Mouse (Mus musculus) embryonic facial prominence, embryonic 12.5 days (tissue): Measurements from ENCODE around the gene Gm37240. TPM values are rescaled to one million over a fixed set of nuclear protein-coding genes. Genes with fewer than 3 reads are reported as not detected.
A peak's percentile ranks its signal among the peaks of the same experiment; 100 is the strongest.

Experiments used
- ATAC-seq: fragments of 200-750 bp; cut with Nextera tagmentation; 2 replicates; pipeline ENCODE4 v1.8.0; 2017; ENCODE audit not compliant: insufficient number of reproducible peaks, insufficient read depth, low FRiP score, low TSS enrichment
- H3K27ac ChIP-seq: fragments of 300-500 bp; sonication (generic); 2 replicates; pipeline ENCODE4 v1.5.1; 2016; ENCODE audit warnings: mild to moderate bottlenecking
- H3K27me3 ChIP-seq: fragments of 300-500 bp; sonication (generic); 2 replicates; pipeline ENCODE4 v1.6.1; 2016; ENCODE audit warnings: mild to moderate bottlenecking, moderate library complexity
- H3K36me3 ChIP-seq: fragments of 300-500 bp; sonication (generic); 2 replicates; pipeline ENCODE4 v1.6.1; 2016; ENCODE audit warnings: mild to moderate bottlenecking
- H3K4me1 ChIP-seq: fragments of 300-500 bp; sonication (generic); 2 replicates; pipeline ENCODE4 v1.6.1; 2016
- H3K4me2 ChIP-seq: fragments of 300-500 bp; sonication (generic); replicated peaks from 2 replicates; pipeline ENCODE4 v1.6.1; 2016; ENCODE audit warnings: mild to moderate bottlenecking, moderate library complexity
- H3K4me3 ChIP-seq: fragments of 300-500 bp; sonication (generic); 2 replicates; pipeline ENCODE4 v1.5.1; 2016; ENCODE audit warnings: mild to moderate bottlenecking
- H3K9ac ChIP-seq: fragments of 300-500 bp; sonication (generic); 2 replicates; pipeline ENCODE4 v1.6.1; 2016; ENCODE audit warnings: mild to moderate bottlenecking, moderate library complexity
- H3K9me3 ChIP-seq: fragments of 300-500 bp; sonication (generic); 2 replicates; pipeline ENCODE4 v1.6.1; 2016; ENCODE audit warnings: mild to moderate bottlenecking, moderate library complexity
- WGBS: fragments of 180-500 bp; shearing (Covaris S2); methylation state at CpG from one replicate; pipeline ENCODE4 v1.1.7; 2016; 5-methylcytosine and 5-hydroxymethylcytosine counted together
- polyA plus RNA-seq: library from polyadenylated mRNA; unstranded; fragments of >200 nt; fragmentation: Nextera tagmentation; extraction: Ambion mirVana; gene quantifications from 2 replicates; pipeline ENCODE4 v1.2.1, GENCODE M21; 2016

The Gm37240 gene
- polyA plus RNA-seq, 1 experiment from 2014 or later = 4.0 TPM

- Histone ChIP-seq H3K27ac (no peak overlapping the region), H3K4me2 (no peak overlapping the region), H3K36me3 (no peaks in the 10 kb centered on the region), H3K9ac (no peak overlapping the region), H3K4me3 (no peak overlapping the region), H3K27me3 (no peaks in the 10 kb centered on the region), H3K4me1 (no peaks in the 10 kb centered on the region), H3K9me3 (0 out of 2 replicates have a peak, but pooled peaks cover 2% of the 10 kb centered on the region)
- no peak for ATAC-seq
- 29% methylated on average over 3 of the region's 3 CpGs for WGBS
These were observed 23.3 kb downstream of the Gm37240 start for GRCm38 (mm10) chr3:85863996-85864395.

DNA sequence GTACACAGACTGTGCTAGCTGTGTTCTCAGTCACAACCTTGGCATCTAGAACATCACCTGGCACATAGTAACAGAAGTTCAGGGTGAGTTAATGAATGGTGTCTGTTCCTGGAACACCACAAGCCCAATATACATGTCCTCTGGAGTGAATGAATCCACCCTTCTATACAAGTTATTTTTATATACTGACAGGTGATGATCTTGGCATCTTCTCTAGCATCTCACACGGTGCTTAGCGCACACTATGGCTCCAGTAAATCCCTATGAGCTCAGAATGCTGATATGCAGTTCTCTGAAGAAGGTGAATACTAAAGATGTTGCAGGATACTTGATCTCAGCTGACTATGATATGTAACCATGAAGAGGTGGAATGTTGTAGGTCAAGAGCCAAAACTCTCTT, 24.4 kb downstream of the Gm37240 start:
- WGBS = 90% methylated on average over 2 of the region's 2 CpGs
- Histone ChIP-seq H3K4me3 (no peak overlapping the region), H3K36me3 (no peaks in the 10 kb centered on the region), H3K4me2 (no peak overlapping the region), H3K9ac (no peak overlapping the region), H3K9me3 (no peaks in the 10 kb centered on the region), H3K4me1 (no peaks in the 10 kb centered on the region), H3K27ac (no peak overlapping the region), H3K27me3 (no peaks in the 10 kb centered on the region)
- no peak for ATAC-seq

- Histone ChIP-seq H3K27me3 (no peaks in the 10 kb centered on the region), H3K4me1 (no peaks in the 10 kb centered on the region), H3K9ac (no peak overlapping the region), H3K4me2 (no peak overlapping the region), H3K4me3 (no peak overlapping the region), H3K9me3 (no peaks in the 10 kb centered on the region), H3K36me3 (no peaks in the 10 kb centered on the region), H3K27ac (no peak overlapping the region)
- 84% methylated on average over 5 of the region's 5 CpGs for WGBS
- no peak for ATAC-seq
These were observed 26.3 kb downstream of the Gm37240 start for GRCm38 (mm10) chr3:85860996-85861395.

- no peak overlapping the region for H3K4me3 ChIP-seq
- H3K4me1 ChIP-seq = no peaks in the 10 kb centered on the region
- no peak overlapping the region for H3K27ac ChIP-seq
- no peaks in the 10 kb centered on the region for H3K9me3 ChIP-seq
- H3K4me2 ChIP-seq = no peak overlapping the region
- no peaks in the 10 kb centered on the region for H3K36me3 ChIP-seq
- WGBS = 72% methylated on average over 6 of the region's 6 CpGs
- H3K27me3 ChIP-seq = no peaks in the 10 kb centered on the region
- no peak overlapping the region for H3K9ac ChIP-seq
- ATAC-seq = no peak
These were observed 28.0 kb downstream of the Gm37240 start for GRCm38 (mm10) chr3:85859311-85859710.

- ATAC-seq = no peak
- H3K9me3 ChIP-seq = no peaks in the 10 kb centered on the region
- H3K36me3 ChIP-seq = no peaks in the 10 kb centered on the region
- 0 out of 2 replicates have a peak overlapping the region, but pooled peaks have one; percentile 8 for H3K27ac ChIP-seq
- H3K4me3 ChIP-seq = no peak overlapping the region
- no peaks in the 10 kb centered on the region for H3K27me3 ChIP-seq
- H3K9ac ChIP-seq = no peak overlapping the region
- no peaks in the 10 kb centered on the region for H3K4me1 ChIP-seq
- 54% methylated on average over 11 of the region's 11 CpGs for WGBS
- H3K4me2 ChIP-seq = no peak overlapping the region
These were observed 28.9 kb downstream of the Gm37240 start for GRCm38 (mm10) chr3:85858140-85859135.

- no peak for ATAC-seq
- Histone ChIP-seq H3K4me1 (no peaks in the 10 kb centered on the region), H3K36me3 (no peaks in the 10 kb centered on the region), H3K27me3 (no peaks in the 10 kb centered on the region), H3K4me3 (no peak overlapping the region), H3K9ac (no peak overlapping the region), H3K27ac (no peak overlapping the region), H3K4me2 (no peak overlapping the region), H3K9me3 (no peaks in the 10 kb centered on the region)
- 45% methylated on average over 4 of the region's 4 CpGs for WGBS
These were observed 30.2 kb downstream of the Gm37240 start for GRCm38 (mm10) chr3:85857083-85857482.

DNA sequence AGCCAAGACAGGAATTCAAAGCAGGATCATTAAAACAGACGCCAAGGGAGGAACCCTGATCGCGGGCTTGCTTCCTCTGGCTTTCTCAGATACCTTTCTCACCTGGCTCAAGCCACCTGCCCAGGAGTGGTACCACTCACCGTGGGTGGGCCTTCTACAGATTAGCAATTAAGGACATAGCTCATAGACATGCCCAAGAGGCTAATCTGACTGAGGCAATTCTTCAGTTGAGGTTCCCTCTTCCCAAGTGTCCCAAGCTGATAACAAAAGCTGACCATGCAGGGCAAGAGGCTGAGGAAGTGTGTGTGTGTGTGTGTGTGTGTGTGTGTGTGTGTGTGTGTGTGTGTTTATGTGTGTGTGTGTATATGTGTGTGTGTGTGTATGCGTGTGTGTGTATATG, 31.4 kb downstream of the Gm37240 start:
- 80% methylated on average over 5 of the region's 5 CpGs for WGBS
- Histone ChIP-seq H3K9me3 (no peaks in the 10 kb centered on the region), H3K4me3 (no peak overlapping the region), H3K27ac (no peak overlapping the region), H3K9ac (no peak overlapping the region), H3K36me3 (no peaks in the 10 kb centered on the region), H3K4me1 (no peaks in the 10 kb centered on the region), H3K4me2 (no peak overlapping the region), H3K27me3 (no peaks in the 10 kb centered on the region)
- ATAC-seq = no peak

DNA sequence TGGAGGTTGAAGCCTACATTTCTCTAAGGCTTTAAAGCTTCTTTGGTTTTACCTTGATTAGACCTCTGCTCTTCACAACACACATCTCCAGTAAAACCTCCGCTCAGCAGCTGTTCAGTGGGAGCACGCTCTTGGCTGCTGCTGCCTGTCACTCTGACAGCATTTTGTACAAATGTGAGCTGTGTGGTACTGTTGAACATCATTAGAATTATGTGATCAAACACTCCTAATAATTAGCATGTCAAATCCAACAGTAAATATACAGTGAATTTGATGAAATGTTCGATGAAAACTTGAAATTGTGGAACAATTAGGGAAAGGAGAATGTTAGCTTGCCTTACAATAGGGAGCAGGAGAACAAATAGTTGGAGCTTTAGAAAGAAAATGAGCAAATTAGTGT, 32.3 kb downstream of the Gm37240 start:
- WGBS = 84% methylated on average over 3 of the region's 3 CpGs
- no peak overlapping the region for H3K9ac ChIP-seq
- no peak for ATAC-seq
- no peaks in the 10 kb centered on the region for H3K27me3 ChIP-seq
- no peaks in the 10 kb centered on the region for H3K36me3 ChIP-seq
- no peak overlapping the region for H3K4me3 ChIP-seq
- H3K27ac ChIP-seq = no peak overlapping the region
- H3K4me2 ChIP-seq = no peak overlapping the region
- H3K9me3 ChIP-seq = no peaks in the 10 kb centered on the region
- H3K4me1 ChIP-seq = no peaks in the 10 kb centered on the region

GRCm38 (mm10) chr3:85854143-85854542, 33.2 kb downstream of the Gm37240 start:
- 87% methylated on average over 6 of the region's 6 CpGs for WGBS
- ATAC-seq = no peak

GRCm38 (mm10) chr3:85853715-85854114, 33.6 kb downstream of the Gm37240 start:
- no peak overlapping the region for H3K4me3 ChIP-seq
- no peaks in the 10 kb centered on the region for H3K36me3 ChIP-seq
- H3K27me3 ChIP-seq = no peaks in the 10 kb centered on the region
- WGBS = 86% methylated on average over 4 of the region's 4 CpGs
- no peak overlapping the region for H3K27ac ChIP-seq
- no peaks in the 10 kb centered on the region for H3K9me3 ChIP-seq
- H3K9ac ChIP-seq = no peak overlapping the region
- H3K4me2 ChIP-seq = no peak overlapping the region
- H3K4me1 ChIP-seq = no peaks in the 10 kb centered on the region
- no peak for ATAC-seq

More at GRCm38 (mm10) chr3:85854143-85854542, 33.2 kb downstream of the Gm37240 start:
- Histone ChIP-seq H3K27ac (no peak overlapping the region), H3K4me2 (no peak overlapping the region), H3K27me3 (no peaks in the 10 kb centered on the region), H3K9me3 (no peaks in the 10 kb centered on the region), H3K4me3 (no peak overlapping the region), H3K4me1 (no peaks in the 10 kb centered on the region), H3K36me3 (no peaks in the 10 kb centered on the region), H3K9ac (no peak overlapping the region)

GRCm38 (mm10) chr3:85850079-85850478, 37.2 kb downstream of the Gm37240 start:
- no peak for ATAC-seq
- no peaks in the 10 kb centered on the region for H3K4me1 ChIP-seq
- 90% methylated on average over 1 of the region's 1 CpGs for whole genome bisulfite sequencing
- H3K4me3 ChIP-seq = no peak overlapping the region
- H3K27ac ChIP-seq = no peak overlapping the region
- H3K9me3 ChIP-seq = 0 out of 2 replicates have a peak, but pooled peaks cover 3% of the 10 kb centered on the region
- no peaks in the 10 kb centered on the region for H3K27me3 ChIP-seq
- no peaks in the 10 kb centered on the region for H3K36me3 ChIP-seq
- no peak overlapping the region for H3K4me2 ChIP-seq
- H3K9ac ChIP-seq = no peak overlapping the region

DNA sequence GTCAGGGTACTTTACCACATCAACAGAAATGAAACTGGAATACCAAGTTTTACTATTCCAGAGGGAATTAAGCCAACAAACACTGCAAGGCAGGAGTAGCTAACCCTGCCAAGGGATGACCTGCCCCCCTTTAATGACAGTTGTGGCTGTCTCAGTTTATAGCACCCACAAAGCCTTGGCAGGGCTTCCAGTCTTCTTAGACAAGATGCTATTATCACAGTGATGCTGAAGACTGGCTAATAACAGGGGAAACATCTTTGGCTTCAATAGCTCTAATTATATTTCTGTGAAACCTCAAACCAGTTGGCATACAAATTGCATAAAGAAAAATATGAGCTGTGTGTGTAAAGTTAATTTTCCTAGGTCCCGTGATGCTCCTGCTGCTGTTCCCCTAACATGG, 41.0 kb downstream of the Gm37240 start:
- Histone ChIP-seq H3K4me1 (peaks cover 2% of the 10 kb centered on the region; the same call in 1 of the 2 replicates), H3K4me3 (no peak overlapping the region), H3K9ac (no peak overlapping the region), H3K36me3 (no peaks in the 10 kb centered on the region), H3K27ac (no peak overlapping the region), H3K4me2 (no peak overlapping the region), H3K27me3 (no peaks in the 10 kb centered on the region), H3K9me3 (0 out of 2 replicates have a peak, but pooled peaks cover 3% of the 10 kb centered on the region)
- 48% methylated on average over 1 of the region's 1 CpGs for WGBS
- no peak for ATAC-seq
